Mouse (Mus musculus) ovary, adult 18-20 months (tissue): ENCODE data around the gene Mical3.

ENCODE experiments used
- DNase-seq: peaks from one replicate; pipeline ENCODE4 v3.0.0; 2022; ENCODE audit warnings: low spot score, mixed read lengths

The Mical3 gene

GRCm38 (mm10) chr6:120898188-120898833 is 232.5 kb downstream of the Mical3 start:
- no peak for DNase-seq

DNA sequence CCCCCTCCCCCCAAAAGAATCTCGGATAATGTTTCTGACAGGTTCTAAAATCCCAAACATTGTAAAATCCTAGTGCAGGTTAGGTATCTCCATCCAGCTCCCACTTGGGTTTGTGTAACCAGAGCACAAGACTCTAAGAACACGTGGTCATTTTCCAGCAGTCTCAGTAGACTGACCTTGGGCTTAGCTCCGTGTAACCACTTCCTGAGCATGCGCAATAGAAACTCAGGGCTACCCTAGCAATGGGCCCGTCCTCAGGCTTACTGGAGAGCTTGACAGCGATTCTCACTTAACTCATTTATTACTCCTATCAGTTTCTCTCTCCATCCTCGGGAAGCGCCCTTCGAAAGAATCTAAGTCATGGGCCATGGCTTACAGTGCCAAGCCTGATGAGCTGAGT is 236.3 kb downstream of the Mical3 start:
- DNase-seq: no peak

GRCm38 (mm10) chr6:120894089-120894488 is 236.7 kb downstream of the Mical3 start:
- DNase-seq: no peak

GRCm38 (mm10) chr6:120886696-120887095 is 244.1 kb downstream of the Mical3 start:
- DNase-seq: no peak

DNA sequence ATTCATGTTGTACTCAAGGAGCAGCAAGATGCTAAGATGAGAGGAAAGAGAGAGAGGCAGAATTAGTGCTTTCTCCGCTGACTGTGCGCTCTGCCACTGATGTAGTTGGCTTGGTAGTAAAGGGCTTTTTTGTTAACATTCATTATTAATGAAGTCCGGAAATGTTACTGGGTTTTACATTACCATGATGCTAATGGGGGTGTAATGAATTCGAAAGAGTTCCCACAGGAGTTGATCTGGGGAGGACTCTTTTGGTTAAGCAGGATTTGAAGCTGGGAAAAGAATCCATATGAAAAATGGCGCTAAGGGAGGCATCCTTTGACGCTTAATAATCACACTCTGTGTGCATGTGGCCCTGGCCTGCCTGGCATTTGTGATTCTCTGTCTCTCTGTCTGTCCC is 246.4 kb downstream of the Mical3 start:
- no peak for DNase-seq
